Mouse (Mus musculus) urinary bladder, postnatal 4 days (tissue): ENCODE data around the gene Slc26a11.

Source experiments
- DNase-seq, 2 experiments: peaks; one replicate each; pipeline ENCODE4 v3.0.0; 2021 to 2022; ENCODE audit warnings: low spot score in 2 of 2

Slc26a11 gene

GRCm38 (mm10) chr11:119355443-119356385, at the start of gene Slc26a11, which contains the start of gene Sgsh:
Slc26a11 (plus strand) TSS chr11:119355557.
Sgsh (minus strand) TSS chr11:119355536.
- DNase-seq, result peak; percentile 83 to 89

- DNase-seq, result no peak
Measured at GRCm38 (mm10) chr11:119306762-119307657, 48.3 kb upstream of the Slc26a11 start.

DNA sequence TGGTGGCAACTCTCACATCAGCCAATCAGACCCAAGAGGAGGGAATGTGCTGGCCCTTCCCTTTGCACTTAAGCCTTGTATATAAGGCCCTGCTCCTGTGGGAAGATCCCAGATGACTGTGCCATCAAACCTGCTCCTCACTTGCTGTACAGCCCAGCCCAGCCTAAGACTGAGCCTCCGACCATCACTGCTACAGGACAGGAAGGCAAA, 47.8 kb upstream of the Slc26a11 start, which contains the start of gene Card14:
Gene Card14 (plus strand): TSS at position 111 of the 210 bp plus-strand sequence.
- DNase-seq, result no peak

DNA sequence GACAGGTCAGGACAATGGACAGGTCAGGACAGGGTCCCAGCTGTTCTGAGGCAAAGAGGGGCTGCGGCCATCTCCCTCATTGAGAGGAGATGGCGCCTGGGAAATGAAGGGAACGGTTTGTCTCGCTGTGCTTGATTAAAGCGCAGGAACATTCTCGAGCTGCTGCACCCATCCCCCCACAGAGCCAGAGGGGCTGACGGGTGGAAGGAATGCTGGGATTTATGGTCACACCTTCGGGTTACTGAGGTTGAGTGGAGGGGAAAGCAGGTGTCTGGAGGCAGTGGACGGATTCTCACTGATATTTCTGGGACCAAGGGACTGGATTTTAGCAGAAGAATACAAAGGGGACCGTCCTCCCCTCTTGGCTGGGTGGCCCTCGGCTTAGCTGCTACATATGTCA, 47.4 kb upstream of the Slc26a11 start:
- DNase-seq, result no peak

DNA sequence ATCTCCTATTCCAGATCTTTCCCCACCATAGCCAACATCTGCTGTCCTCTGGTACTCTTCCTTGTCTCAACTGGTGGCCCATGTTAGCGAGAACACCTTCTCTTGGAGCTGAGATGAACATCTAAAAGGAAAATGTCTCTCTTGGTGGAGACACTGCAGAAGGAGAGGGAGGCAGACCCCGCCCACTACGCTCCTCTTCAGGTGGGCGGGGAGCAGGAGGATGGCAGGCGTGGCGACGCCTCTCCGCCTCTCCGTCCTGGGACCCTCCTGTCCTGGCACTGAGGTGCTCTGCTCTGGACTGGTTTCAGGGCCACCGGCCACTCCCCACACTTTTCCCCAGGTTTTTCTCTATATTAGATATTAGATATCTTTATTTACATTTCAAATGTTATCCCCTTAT, 44.7 kb upstream of the Slc26a11 start:
- DNase-seq, result no peak

GRCm38 (mm10) chr11:119314252-119314936, 41.0 kb upstream of the Slc26a11 start:
- no peak for DNase-seq

GRCm38 (mm10) chr11:119316720-119317119, 38.6 kb upstream of the Slc26a11 start:
- DNase-seq, result no peak

GRCm38 (mm10) chr11:119322521-119322920, 32.8 kb upstream of the Slc26a11 start:
- no peak for DNase-seq

GRCm38 (mm10) chr11:119325068-119325467, 30.3 kb upstream of the Slc26a11 start:
- DNase-seq, result no peak

DNA sequence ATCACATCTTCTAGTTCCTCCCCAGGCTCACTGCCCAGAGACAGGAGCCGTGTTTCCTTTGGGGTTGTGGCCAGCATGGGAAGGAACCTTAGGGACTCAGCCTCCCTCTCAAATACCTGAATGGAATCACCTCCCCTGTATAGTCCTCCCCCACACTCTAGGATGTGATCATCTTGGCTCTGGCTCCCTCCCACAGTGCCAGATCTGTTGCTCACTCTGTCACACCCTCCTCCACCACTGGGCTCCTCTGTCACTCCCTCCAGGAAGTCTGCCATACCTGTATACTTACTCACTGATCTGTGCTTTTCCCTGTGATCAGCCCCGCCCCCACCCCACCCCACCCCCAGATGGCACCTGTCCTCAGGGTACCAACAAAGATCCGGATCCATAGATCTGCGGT, 24.8 kb upstream of the Slc26a11 start:
- no peak for DNase-seq

DNA sequence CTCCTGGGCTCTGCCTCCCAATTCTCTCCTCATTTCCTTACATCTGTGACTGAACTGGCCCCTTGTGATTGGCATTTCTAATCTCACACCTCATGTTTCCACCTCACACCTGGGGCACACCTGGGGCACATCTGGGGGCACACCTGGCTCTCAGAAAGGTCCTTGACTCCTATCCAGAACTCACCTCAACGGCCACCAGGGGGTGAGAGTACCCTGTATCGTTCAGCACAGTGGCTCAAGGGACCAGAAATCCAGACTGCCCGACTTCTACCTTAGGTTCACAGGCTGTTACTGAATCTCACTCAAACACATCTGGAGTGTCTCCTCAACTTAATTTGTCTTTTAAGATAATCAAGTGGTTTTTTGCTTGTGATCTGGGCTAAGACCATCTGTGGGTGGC, 23.4 kb upstream of the Slc26a11 start:
- DNase-seq, result no peak

DNA sequence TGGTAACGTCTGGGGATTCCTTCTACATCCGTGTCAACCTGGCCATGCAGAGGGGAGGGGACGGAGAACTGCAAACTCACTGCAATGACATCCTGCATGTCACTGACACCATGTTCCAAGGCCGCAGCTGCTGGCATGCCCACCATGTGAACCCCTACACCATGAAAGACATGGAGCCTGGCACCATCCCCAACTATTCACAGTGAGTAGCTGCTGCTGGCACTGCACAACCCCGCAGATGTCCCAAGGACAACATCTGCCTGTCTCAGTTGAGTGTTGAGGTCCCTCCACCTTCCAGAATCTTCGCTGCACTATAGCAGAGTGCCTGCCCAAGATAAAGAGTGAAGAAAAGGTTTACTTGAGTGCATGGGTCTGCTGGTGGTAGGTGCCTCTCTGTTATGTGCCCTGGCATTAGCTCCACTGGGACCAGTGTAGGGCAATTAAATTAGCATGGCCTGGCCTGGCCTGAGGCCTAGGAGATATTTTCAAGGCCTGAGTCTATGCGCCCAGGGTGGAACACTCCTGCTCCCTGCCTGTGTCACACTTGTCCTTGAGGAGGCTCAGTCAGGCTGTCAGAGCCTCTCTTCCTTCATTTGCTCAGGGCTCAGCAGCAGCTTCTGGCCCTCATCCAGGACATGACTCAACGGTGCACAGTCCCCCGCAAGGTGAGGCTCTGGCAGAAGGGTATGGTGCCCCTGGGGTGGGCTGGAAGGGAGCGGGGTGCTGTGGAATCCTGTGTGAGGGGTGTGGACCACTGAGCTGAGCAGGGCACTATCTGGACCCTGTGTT, 16.9 kb upstream of the Slc26a11 start:
- DNase-seq, result no peak

DNA sequence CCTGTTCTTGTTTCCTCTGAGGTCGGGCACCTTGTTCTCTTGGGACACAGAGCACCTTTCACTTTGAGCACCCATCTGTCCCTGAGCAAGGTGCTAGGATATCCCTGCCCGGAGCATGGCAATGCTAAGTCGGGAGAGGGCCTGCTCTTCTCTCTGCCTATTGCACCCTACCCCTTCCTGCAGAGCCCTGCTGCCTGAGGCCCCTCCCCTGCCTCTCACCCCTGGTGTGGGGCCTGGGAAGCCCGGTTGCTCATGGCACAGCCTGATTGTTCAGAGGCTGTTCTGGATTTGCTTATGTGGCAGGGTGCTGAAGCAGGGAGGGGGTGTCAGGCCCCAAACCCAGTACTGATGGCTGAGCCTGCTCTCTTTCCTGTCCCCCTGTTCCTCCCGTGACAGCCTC, 16.2 kb upstream of the Slc26a11 start:
- no peak for DNase-seq

DNA sequence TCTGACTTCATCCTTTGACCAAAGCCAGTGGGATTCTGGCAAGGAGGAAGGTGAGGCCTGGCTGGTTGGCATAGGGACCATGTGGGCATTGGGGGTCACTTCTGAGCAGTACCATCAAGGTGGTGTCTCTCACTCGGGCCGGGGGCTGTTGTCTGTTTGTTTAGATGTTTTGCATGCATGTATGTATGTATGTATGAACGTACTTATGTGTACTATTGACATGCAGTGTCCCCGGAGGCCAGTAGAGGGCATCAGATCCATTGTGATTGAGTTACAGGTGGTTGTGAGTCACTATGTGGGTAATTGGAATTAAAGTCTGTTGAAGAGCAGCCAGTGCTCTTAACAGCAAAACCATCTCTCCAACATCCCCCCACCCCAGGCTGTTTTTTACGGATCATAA, 15.7 kb upstream of the Slc26a11 start:
- peak; percentile 51 to 74 for DNase-seq

DNA sequence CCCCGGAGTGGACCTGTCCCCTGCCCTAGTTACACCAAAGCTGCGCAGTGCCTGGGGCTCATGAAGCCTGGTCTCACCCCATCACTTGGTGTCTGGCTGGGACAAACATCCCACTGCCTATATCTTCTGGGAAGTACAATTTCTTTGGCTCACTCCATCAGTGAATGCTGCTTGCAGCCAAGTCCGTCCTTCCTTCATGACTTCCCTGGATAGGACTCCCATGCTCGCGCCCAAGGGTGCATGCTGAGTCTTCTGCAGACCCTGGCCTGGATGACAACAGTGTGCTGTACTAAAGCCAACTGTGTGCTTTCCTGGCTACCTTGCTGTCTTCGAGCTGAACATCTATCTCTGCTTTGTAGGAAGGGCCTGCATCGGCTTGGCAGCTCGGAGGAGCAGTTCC, 11.2 kb upstream of the Slc26a11 start:
- DNase-seq, result no peak

GRCm38 (mm10) chr11:119344865-119345264, 10.5 kb upstream of the Slc26a11 start:
- no peak for DNase-seq

DNA sequence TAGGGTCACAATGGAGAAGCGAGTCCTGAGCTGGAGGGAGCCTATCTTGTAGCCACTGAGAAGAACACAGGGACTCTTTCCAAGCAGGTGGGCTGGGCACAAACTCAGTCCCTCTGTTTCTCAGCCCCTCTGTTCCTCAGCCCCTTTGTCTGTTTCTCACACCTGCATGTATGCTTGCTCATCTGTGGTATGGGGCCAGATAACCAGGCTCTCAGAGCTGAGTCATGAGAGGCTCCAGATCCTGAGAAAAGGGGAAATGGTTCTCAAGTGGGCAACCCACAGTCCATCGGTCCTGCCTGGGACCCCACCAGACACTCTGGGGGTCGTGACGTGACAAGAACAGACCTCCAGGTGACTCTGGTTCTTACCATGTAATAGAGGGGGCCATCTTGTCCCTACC, 8.2 kb upstream of the Slc26a11 start:
- DNase-seq, result no peak

DNA sequence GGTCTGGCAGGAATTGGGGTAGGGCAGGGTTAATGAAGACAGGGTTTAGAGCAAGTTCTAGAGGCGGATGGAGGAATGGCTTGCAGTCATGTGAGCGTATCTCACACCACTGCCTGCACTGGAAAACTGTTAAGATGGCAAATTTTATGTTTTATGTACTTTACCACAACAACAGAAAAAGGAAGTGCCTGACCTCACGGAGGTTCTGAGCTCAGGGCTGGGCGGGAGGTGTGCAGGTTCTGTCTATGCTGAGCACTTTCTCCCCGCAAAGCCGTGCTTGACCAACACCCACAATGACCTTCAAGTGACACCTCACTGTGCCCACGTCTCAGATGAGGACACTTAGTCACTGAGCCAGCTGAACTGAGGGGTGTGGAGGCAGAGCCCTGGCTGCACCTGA, 3.2 kb upstream of the Slc26a11 start:
- DNase-seq, result no peak

- DNase-seq, result no peak
Measured at GRCm38 (mm10) chr11:119353946-119354345, 1.4 kb upstream of the Slc26a11 start.

GRCm38 (mm10) chr11:119354798-119355442, 437 bp upstream of the Slc26a11 start:
- DNase-seq, result peak in 1 of 2 experiments; percentile 57

- no peak for DNase-seq
Measured at GRCm38 (mm10) chr11:119359089-119359488, 3.7 kb downstream of the Slc26a11 start.
